Mouse (Mus musculus): ENCODE results near the gene Derl3. TPM values are rescaled to one million over a fixed set of nuclear protein-coding genes. Genes with fewer than 3 reads are reported as not detected.

The Derl3 gene
- polyA plus RNA-seq, 1 experiment: 0.36 TPM

- TF ChIP-seq GATA1 (IDR thresholded peaks at IDR 0.05; ENCODE audit: low read length): no peak
Observed at GRCm38 (mm10) chr10:75921726-75922560, 28.7 kb downstream of the Derl3 start.

DNA sequence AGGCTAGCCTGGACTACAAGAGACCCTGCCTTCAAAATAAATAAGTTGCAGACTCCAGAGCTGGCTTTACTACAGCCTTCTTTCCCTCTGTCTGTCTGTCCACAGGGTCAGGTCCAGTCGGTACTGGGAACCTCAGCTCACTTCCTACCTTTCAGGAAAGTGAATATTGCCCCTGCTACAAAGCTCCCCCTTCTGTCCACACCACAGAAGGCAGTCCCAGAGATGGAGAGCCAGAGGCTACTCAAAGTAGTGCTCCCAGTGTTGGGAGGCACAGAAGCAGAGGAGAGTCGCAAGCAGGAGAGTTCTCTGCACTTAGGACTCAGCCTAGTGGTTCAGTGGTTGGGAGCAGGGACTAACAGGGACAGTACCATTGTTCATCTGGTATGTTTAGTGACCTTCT, 31.1 kb downstream of the Derl3 start:
- no peak for TF ChIP-seq GATA1 (IDR thresholded peaks at IDR 0.05; ENCODE audit: low read length)

DNA sequence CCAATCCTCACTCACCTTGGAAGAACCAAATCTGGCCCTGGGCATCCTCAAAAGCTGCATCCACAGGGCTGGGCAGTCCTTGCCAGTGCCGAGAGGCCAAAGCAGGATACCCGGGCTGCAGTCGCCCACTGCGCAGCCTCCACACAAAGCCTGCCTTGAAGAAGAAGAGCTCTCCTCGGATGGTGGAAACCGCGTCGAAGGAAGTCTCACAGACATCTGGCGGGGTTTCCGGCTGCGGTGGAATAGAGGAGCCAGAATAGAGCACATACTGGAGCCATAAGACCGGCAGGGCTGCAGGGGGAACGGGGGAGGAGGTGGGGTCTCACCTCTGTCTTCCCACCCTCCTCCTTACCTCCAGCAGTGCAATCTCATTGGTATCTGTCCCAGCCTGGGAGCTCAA, 33.2 kb downstream of the Derl3 start:
- TF ChIP-seq GATA1 (IDR thresholded peaks at IDR 0.05; ENCODE audit: low read length): no peak

- TF ChIP-seq GATA1 (IDR thresholded peaks at IDR 0.05; ENCODE audit: low read length): no peak
Observed at GRCm38 (mm10) chr10:75930304-75930703, 37.1 kb downstream of the Derl3 start.

DNA sequence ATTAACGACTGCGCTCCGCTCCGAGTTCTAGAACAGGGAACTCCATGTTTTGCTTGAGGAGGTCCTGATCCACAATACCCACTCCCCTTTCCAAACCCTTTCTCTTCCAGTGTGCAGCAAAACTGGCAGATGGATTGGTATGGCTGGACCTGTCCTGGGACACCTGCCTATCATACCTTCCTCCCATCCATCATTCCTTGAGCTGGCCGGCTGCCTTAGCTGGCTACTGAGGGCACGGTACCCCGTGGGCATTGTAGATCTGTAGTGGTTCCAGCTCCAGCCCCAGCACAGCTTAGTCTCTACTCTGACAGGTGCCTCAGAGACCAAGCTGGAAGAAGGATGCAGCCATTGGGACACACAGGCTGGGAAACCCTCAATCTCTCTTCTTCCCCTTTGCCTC, 38.1 kb downstream of the Derl3 start:
- TF ChIP-seq GATA1 (IDR thresholded peaks at IDR 0.05; ENCODE audit: low read length): no peak

- no peak for TF ChIP-seq GATA1 (IDR thresholded peaks at IDR 0.05; ENCODE audit: low read length)
Observed at GRCm38 (mm10) chr10:75932081-75932678, 39.0 kb downstream of the Derl3 start.

GRCm38 (mm10) chr10:75932891-75933290, 39.7 kb downstream of the Derl3 start, which contains the start of gene Chchd10:
TSS of gene Chchd10 (plus strand) at chr10:75933130.
- TF ChIP-seq GATA1 (IDR thresholded peaks at IDR 0.05; ENCODE audit: low read length): no peak

DNA sequence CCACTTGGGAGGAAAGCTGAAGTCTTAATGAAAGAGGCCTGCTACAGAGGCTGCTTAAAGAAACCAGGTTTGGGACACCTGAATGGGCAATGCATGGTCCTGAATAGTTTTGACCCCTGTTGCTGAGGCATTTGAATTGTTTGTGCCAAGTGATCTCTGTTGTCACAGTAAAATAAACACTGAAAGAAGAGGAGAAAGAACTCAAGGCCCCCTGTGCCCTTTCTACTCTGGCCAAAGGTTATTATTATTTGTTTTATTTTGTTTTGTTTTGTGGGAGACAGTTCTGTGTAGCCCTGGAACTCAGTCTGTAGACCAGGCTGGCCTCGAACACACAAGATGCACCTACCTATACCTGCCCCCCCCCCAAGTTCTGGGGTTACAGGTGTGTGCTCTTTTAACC, 41.8 kb downstream of the Derl3 start:
- no peak for TF ChIP-seq GATA1 (IDR thresholded peaks at IDR 0.05; ENCODE audit: low read length)

GRCm38 (mm10) chr10:75935680-75936541, 42.7 kb downstream of the Derl3 start, which contains the start of gene Mmp11:
TSS of gene Mmp11 (minus strand) at chr10:75936496.
- TF ChIP-seq GATA1 (IDR thresholded peaks at IDR 0.05; ENCODE audit: low read length): no peak

- TF ChIP-seq GATA1 (IDR thresholded peaks at IDR 0.05; ENCODE audit: low read length): no peak
Observed at GRCm38 (mm10) chr10:75936909-75937667, 43.9 kb downstream of the Derl3 start.

DNA sequence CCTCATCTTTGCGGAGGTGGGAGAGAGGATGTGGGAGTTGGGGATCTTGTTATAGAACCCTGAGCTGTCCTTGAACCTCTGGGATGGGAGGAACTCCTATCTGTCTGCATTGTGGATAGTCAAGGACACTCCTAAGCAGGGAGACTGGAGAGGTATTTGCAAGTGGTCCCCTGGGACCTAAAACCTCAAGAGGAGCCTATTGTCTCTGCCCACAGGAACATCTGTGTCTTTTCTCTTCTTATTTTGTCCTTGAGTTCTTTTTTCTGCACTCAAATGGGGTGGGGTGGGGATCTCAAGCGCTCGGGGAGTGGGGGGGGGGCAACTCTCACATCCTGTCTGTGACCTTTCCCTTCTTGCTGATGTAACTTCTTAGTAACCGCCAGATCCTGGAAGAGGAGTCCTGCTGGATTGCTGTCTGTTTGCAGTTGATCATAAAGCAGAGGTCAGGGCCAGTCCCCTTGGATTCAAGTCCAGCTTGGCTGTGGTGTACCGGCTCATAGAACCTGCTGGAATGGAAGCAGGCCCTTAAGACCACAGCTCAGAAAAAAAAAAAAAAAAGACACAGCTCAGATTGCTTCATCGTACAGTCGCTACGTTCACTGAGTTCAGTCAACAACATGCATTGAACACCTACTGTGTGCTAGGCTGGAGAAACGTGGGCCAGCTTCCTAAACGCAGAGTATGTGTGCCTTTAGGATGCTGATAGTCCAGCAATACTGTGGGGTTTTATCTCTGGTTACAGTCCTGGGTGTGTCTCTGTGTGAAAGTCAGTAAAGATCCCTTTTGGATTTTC, 44.8 kb downstream of the Derl3 start:
- no peak for TF ChIP-seq GATA1 (IDR thresholded peaks at IDR 0.05; ENCODE audit: low read length)

DNA sequence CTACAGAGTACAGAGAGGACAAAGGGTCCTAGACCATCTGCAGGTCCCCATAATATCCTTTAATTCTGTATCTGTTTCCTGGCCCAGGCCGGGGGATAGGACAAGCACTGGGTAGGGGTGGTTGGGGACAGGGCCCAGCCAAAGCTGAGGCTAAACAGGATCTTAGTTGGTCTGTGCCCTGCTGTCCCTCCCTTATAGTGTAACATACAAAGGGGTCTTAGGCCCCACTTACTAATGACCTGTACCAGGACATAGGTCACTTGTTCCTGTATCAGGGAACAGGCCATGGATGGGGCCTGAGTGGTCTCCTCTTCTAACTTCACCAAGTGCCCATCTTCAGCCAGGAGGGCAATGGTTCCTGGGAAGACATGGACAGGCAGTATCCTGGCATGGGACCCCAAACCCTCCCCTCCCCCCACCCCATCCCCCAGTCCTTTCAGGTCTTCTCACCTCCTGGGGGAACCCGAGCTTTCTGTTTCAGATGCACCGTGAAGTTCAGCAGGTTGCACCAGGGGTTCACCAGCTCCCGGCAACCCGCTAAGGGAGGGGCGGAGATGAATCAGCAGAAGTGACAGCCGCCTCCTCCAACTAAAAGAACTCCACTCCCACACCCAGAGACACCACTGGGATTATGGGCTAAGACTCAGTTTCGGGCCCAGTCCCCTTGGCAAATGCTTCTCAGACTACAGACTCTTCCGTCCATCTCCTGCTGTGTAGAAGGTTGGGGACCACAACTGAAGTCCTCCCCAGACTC, 46.4 kb downstream of the Derl3 start:
- TF ChIP-seq GATA1 (IDR thresholded peaks at IDR 0.05; ENCODE audit: low read length): no peak

- no peak for TF ChIP-seq GATA1 (IDR thresholded peaks at IDR 0.05; ENCODE audit: low read length)
Observed at GRCm38 (mm10) chr10:75940520-75940919, 47.3 kb downstream of the Derl3 start, which contains the start of gene Gm867. TSS of gene Gm867 (minus strand) at chr10:75940672.
